Mouse (Mus musculus): ENCODE measurements at regions not wholly inside any gene's neighbourhood (a gene's known extent, or its start where the extent isn't known, plus 50 kb on each side); places are given as distances from the start of the nearest gene placed in this dataset.

DNA sequence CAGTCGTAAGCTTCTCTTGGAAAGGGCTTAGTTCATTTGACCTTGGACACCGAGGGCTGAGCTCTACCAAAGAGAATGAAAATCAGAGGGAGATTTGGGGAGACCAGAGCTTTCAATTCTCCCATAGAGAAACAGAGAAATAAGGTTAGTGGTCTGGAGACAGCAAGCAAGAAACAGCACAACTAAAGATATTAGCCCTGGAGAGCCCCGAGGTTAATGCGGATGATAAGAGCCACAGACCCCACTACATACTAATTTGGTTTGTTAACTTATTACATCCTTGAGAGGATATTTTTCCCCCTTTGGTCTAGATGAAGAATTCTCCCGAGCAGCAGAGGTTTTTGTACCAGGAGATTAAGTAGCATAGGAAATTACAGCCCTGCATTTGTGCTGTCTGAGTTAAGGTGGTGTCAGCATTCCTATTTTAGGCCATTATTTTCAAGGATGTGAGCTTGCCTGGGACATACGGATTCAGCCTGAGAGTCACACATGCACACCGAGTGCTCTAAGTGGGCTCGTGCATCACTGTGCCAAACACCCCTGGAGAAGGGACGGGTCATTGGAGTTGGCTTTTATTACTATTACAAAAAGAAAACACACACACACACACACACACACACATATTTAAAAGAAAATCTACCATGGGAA is 147.4 kb upstream of the C9orf72 start:
- ATAC-seq = 0 out of 2 replicates have a peak, but pooled peaks have one; percentile 23
- no peaks in the 10 kb centered on the region for H3K36me3 ChIP-seq (ENCODE audit: poor library complexity, severe bottlenecking)
- no peaks in the 10 kb centered on the region for H3K27me3 ChIP-seq
- H3K4me2 ChIP-seq = peak overlapping the region; percentile 15; the same call in 1 of the 2 replicates
- peaks cover 4% of the 10 kb centered on the region; the same call in 1 of the 2 replicates for H3K9me3 ChIP-seq (replicated peaks)
- H3K27ac ChIP-seq = no peak overlapping the region; the same call in 1 of the 2 replicates
- peaks cover 22% of the 10 kb centered on the region for H3K4me1 ChIP-seq
- no peak overlapping the region for H3K4me3 ChIP-seq
- 28% methylated on average over 9 of the region's 9 CpGs for WGBS
- no peak overlapping the region for H3K9ac ChIP-seq

DNA sequence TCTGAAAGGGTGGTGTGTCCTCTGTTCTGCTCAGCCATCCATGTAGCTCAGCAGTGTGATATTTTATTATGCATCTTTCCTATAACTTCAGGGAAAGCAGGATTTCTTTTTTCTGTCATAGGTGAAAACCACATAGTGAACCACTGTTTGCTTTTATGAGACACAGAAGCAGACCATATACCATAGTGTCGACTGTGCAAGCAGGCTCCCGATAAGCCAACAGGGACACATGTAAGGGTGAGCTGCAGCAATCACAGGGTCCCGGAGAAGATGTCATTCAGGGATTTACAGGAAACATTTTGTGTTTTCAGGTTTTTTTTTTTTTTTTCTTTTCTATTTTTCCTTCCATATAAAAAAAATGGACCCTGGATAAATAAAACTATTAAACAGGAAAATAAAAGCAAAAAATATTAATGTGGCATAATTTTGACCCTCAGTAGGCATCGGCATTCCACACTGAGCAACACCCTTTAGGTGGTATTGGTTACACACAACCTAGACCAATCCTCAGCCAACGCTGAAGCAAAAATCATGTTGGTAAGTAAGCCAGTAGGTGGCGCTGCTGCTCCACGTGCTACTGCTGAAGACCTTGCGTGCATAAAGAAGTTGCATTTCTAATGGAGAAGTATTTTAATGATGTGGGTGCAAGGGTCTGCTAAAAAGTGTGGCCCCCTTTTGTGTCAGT is 146.7 kb upstream of the C9orf72 start:
- Histone ChIP-seq H3K27me3 (no peaks in the 10 kb centered on the region), H3K4me3 (no peak overlapping the region), H3K36me3 (ENCODE audit: poor library complexity, severe bottlenecking) (no peaks in the 10 kb centered on the region), H3K4me2 (peak overlapping the region; percentile 15; the same call in 1 of the 2 replicates), H3K9me3 (replicated peaks) (peaks cover 4% of the 10 kb centered on the region; the same call in 1 of the 2 replicates), H3K4me1 (peaks cover 22% of the 10 kb centered on the region), H3K27ac (no peak overlapping the region), H3K9ac (no peak overlapping the region)
- 31% methylated on average over 8 of the region's 8 CpGs for WGBS
- ATAC-seq = peak; percentile 84

DNA sequence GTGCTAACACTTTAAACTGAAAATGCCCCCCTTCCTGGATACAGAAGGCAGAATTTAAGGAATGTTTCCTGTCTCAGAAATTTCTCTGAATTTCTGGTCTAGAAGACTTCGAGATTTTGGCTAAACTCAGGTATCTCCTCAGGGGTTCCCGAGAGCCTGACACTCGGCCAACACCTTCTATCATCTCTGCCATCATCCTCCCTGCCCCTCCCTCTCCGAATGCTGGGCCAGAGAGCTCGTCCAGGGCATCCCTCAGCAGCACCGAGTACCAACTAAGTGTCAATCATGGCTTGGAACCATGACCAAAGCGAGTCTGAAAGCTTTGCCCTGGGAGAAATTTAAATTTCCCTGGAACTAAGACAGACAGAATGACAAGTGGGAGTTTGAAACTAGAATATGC is 138.2 kb upstream of the C9orf72 start:
- WGBS = 87% methylated on average over 7 of the region's 7 CpGs
- Histone ChIP-seq H3K9ac (no peak overlapping the region), H3K4me3 (no peak overlapping the region), H3K27ac (no peak overlapping the region), H3K36me3 (ENCODE audit: poor library complexity, severe bottlenecking) (no peaks in the 10 kb centered on the region), H3K4me1 (no peaks in the 10 kb centered on the region), H3K27me3 (no peaks in the 10 kb centered on the region), H3K4me2 (no peak overlapping the region), H3K9me3 (replicated peaks) (no peaks in the 10 kb centered on the region)
- no peak for ATAC-seq

DNA sequence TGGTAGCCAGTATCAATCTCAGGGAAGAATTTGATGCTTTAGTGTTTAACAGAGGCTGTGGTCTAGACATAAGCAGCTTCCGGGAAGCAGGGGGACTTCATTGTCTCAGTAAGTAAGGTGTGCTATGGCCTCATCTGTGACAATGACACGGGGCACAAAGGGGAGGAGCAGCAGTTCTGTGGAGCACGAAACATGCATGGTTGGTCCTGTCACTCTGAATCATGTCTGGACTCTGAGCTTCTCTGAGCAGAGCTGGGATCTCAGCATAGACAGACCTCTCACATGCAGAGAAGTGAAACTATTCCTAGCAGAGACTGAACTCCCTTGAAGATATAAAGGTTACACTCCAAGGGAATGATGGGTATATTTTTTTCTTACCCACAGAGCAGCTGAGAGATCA is 136.2 kb upstream of the C9orf72 start:
- Histone ChIP-seq H3K4me1 (peaks cover 2% of the 10 kb centered on the region; the same call in 1 of the 2 replicates), H3K27ac (no peak overlapping the region), H3K27me3 (no peaks in the 10 kb centered on the region), H3K9me3 (replicated peaks) (no peaks in the 10 kb centered on the region), H3K4me3 (no peak overlapping the region), H3K4me2 (no peak overlapping the region), H3K36me3 (ENCODE audit: poor library complexity, severe bottlenecking) (no peaks in the 10 kb centered on the region), H3K9ac (no peak overlapping the region)
- 74% methylated on average over 3 of the region's 3 CpGs for WGBS
- no peak for ATAC-seq

DNA sequence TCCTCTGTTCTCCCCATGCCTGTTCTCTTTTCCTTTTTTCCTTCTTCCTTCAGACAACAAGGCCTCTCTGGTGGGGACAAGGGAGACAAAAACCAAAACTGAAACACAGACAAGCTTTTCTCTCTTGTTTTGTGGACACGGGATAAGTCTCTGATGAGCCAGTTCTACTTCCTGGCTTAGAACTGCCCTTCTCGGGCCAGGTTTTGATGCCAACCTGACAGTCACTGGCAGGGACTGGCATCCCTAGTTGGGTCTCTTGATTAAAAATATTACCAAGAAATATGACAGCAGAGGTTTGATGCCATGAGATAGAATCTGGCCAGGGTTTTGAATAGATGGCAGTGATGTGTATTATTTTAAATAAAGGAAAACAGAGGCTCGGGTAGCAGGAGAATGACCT is 133.4 kb upstream of the C9orf72 start:
- Histone ChIP-seq H3K36me3 (ENCODE audit: poor library complexity, severe bottlenecking) (no peaks in the 10 kb centered on the region), H3K9ac (no peak overlapping the region), H3K4me3 (no peak overlapping the region), H3K9me3 (replicated peaks) (no peaks in the 10 kb centered on the region), H3K4me1 (peaks cover 4% of the 10 kb centered on the region; the same call in 1 of the 2 replicates), H3K27ac (no peak overlapping the region), H3K27me3 (no peaks in the 10 kb centered on the region), H3K4me2 (no peak overlapping the region)
- no peak for ATAC-seq
- 89% methylated on average over 3 of the region's 3 CpGs for WGBS

DNA sequence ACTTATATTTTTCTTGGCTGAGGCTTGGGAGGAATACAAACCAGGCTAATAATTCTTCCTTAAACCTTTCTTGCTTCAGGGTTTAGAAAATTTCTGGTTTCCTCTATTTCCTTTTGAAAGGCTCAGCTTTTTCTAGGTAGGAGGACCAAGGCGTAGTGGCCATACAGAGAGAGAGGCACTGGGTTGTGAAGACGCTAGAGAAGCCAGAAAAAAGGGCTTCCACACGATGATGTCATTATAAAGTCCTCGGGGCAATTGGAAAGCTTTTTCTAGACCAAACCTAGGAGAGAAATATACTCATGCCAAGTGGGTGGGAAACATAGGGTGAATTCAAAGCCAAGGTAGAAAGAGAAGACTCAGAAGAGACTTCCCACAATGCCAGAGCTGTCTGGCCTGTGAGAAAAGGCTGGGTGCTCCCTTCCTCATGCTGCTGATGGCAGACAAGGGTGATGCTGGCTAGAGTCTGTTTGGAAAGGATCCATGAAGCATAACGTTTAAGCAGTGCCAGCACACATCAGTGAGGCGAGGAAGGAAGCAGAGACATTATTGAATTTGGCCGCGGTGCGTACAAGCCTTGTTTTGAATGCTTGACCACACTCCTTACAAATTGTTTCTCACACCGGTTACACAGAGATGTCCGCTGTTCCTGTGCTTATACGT is 131.1 kb upstream of the C9orf72 start:
- 61% methylated on average over 12 of the region's 12 CpGs for WGBS

DNA sequence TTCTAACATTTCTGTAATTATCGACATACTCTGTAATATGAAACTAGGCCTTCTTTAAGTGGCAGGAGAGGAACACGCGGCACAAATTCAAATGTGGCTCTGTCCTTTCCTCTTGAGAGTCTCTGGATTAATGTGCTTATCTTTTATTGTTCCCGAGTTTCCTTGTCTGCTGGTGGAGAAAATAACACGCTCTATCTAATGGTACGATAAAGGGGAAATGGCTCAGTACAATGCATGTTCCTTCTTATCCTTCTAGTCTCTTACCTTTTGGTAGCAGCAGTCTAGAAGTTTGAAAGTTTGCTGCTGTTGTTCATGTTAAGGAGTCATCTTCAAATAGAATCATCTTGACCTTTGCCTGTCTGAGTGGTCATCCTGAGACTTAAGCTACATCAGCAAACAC is 130.1 kb upstream of the C9orf72 start:
- Histone ChIP-seq H3K4me3 (no peak overlapping the region), H3K9me3 (replicated peaks) (no peaks in the 10 kb centered on the region), H3K27me3 (no peaks in the 10 kb centered on the region), H3K4me2 (no peak overlapping the region), H3K36me3 (ENCODE audit: poor library complexity, severe bottlenecking) (no peaks in the 10 kb centered on the region), H3K9ac (no peak overlapping the region), H3K4me1 (peaks cover 4% of the 10 kb centered on the region; the same call in 1 of the 2 replicates), H3K27ac (no peak overlapping the region)
- no peak for ATAC-seq
- 92% methylated on average over 6 of the region's 6 CpGs for WGBS

More for the DNA sequence above, 131.1 kb upstream of the C9orf72 start:
- ATAC-seq = peak; percentile 71
- Histone ChIP-seq H3K27me3 (no peaks in the 10 kb centered on the region), H3K4me3 (no peak overlapping the region), H3K36me3 (ENCODE audit: poor library complexity, severe bottlenecking) (no peaks in the 10 kb centered on the region), H3K4me2 (no peak overlapping the region), H3K9ac (no peak overlapping the region), H3K4me1 (peaks cover 4% of the 10 kb centered on the region; the same call in 1 of the 2 replicates), H3K27ac (no peak overlapping the region), H3K9me3 (replicated peaks) (no peaks in the 10 kb centered on the region)

DNA sequence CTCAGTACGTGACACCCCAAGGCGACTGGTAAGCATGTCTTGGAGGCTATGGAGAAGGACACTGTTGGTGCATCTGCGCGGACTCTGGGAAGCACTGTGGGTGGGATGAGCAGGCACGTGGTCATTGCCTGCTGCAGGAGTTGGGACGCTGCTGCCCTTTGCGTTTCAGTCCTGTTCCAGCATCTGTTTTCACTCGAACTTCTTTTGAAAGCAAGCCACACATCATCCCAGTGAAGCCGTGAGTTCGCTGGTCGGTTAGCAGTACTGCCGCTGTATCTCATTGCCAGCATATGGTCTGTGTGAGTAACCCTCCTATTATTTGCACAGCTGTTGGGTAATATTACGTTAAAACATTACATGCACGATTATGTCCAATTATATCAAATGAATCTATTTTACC is 128.1 kb upstream of the C9orf72 start:
- no peak overlapping the region for H3K27ac ChIP-seq
- ATAC-seq = peak; percentile 41; the same call in 1 of the 2 replicates
- 75% methylated on average over 14 of the region's 14 CpGs for WGBS
- no peaks in the 10 kb centered on the region for H3K36me3 ChIP-seq (ENCODE audit: poor library complexity, severe bottlenecking)
- H3K27me3 ChIP-seq = no peaks in the 10 kb centered on the region
- H3K4me3 ChIP-seq = no peak overlapping the region
- H3K4me2 ChIP-seq = no peak overlapping the region
- no peak overlapping the region for H3K9ac ChIP-seq
- H3K4me1 ChIP-seq = peaks cover 4% of the 10 kb centered on the region; the same call in 1 of the 2 replicates
- H3K9me3 ChIP-seq (replicated peaks) = no peaks in the 10 kb centered on the region

DNA sequence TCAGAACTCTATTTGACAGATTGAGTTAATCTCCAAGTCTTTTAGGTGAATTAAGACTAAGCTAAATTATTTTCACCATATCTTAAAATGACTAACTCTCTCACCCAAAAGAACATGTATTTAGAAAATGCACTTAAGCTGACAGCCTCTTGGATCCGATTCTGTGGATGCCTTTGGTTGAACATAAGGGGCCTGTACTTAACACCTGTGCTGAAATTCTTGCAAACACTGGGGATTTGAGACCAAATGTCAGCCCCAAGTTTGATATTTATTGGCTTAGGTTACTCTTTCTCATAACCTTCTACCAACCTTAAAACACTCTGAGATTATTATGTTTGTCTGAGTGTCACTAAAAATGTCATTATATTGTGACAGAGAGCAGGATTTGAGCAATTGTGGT is 126.6 kb upstream of the C9orf72 start:
- H3K4me2 ChIP-seq = no peak overlapping the region
- H3K27ac ChIP-seq = no peak overlapping the region
- H3K9me3 ChIP-seq (replicated peaks) = no peaks in the 10 kb centered on the region
- H3K36me3 ChIP-seq (ENCODE audit: poor library complexity, severe bottlenecking) = no peaks in the 10 kb centered on the region
- WGBS = 83% methylated on average over 1 of the region's 1 CpGs
- H3K27me3 ChIP-seq = no peaks in the 10 kb centered on the region
- no peak overlapping the region for H3K9ac ChIP-seq
- peaks cover 4% of the 10 kb centered on the region; the same call in 1 of the 2 replicates for H3K4me1 ChIP-seq
- no peak overlapping the region for H3K4me3 ChIP-seq
- no peak for ATAC-seq

DNA sequence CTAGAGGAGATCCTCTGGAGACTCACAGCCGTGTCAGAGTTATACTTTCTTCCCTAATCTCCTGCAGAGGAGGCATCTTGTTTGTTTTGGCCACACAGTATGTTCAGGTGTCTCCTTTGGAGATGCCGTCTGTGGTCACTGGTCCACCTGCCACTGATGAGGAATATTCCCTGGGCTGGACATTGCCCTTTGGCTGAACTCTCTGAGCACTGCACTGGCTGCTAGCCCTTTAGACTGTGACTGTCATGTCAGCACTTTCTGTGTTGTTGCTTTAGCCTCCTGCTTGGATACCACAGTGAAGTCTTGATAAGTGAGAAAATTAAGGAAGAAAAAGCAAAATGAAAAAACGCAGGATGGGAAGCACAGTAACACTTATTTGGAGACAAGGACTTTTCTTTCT is 124.5 kb upstream of the C9orf72 start:
- Histone ChIP-seq H3K36me3 (ENCODE audit: poor library complexity, severe bottlenecking) (no peaks in the 10 kb centered on the region), H3K27ac (no peak overlapping the region), H3K27me3 (no peaks in the 10 kb centered on the region), H3K9me3 (replicated peaks) (no peaks in the 10 kb centered on the region), H3K4me1 (no peaks in the 10 kb centered on the region), H3K4me2 (no peak overlapping the region), H3K4me3 (no peak overlapping the region), H3K9ac (no peak overlapping the region)
- WGBS = 88% methylated on average over 3 of the region's 3 CpGs
- ATAC-seq = no peak

DNA sequence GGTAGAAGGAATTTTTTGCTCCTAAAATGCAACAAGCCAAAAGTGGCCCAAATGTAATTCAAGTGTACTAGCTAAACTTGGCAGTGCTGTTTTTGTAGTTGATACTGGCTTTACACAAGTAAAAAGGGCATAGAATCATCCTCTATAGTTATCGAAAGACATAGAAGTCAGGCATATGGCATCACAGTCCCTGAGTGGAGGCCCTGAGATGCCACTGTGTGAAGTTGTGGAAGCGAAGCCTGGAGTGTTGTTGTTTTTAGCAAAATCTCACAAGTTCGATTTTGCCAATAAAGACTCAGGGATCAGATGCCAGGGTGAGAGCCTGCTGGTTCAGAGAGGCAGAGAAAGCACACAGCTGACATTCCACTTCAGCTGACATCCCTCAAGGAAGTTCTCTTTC is 121.6 kb upstream of the C9orf72 start:
- Histone ChIP-seq H3K4me2 (no peak overlapping the region), H3K9ac (no peak overlapping the region), H3K4me1 (no peaks in the 10 kb centered on the region), H3K4me3 (no peak overlapping the region), H3K27me3 (no peaks in the 10 kb centered on the region), H3K27ac (no peak overlapping the region), H3K9me3 (replicated peaks) (no peaks in the 10 kb centered on the region), H3K36me3 (ENCODE audit: poor library complexity, severe bottlenecking) (no peaks in the 10 kb centered on the region)
- no peak for ATAC-seq
- WGBS = 94% methylated on average over 3 of the region's 3 CpGs

DNA sequence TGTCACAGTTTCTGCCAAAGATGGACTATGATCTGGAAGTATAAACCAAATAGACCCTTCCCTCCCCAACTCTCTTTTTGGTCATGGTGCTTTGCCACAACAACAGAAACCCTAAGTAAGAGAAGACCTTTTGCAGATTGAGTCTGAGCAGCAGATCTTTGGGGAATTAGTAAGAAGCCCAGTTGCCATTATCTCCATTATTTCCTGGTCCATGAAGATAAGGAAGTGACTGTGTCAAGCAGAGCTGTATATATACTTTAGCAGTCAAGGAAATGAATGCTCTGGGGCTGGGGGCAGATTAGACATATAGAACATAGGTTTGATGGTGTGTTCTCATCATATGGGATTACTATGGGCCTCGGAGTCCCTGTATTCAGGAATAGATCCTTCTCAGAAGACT is 117.8 kb upstream of the C9orf72 start:
- no peak overlapping the region for H3K4me2 ChIP-seq
- H3K27ac ChIP-seq = no peak overlapping the region
- no peak for ATAC-seq
- H3K9me3 ChIP-seq (replicated peaks) = peaks cover 6% of the 10 kb centered on the region; the same call in 1 of the 2 replicates
- H3K4me1 ChIP-seq = no peaks in the 10 kb centered on the region
- H3K27me3 ChIP-seq = no peaks in the 10 kb centered on the region
- H3K36me3 ChIP-seq (ENCODE audit: poor library complexity, severe bottlenecking) = no peaks in the 10 kb centered on the region
- H3K4me3 ChIP-seq = no peak overlapping the region
- WGBS = 81% methylated on average over 1 of the region's 1 CpGs
- no peak overlapping the region for H3K9ac ChIP-seq
